Mouse (Mus musculus) intestine, postnatal 0 days (tissue): ENCODE measurements around the gene Edrf1. TPM values are rescaled to one million over a fixed set of nuclear protein-coding genes. Genes with fewer than 3 reads are reported as not detected.

ENCODE experiments used
- ATAC-seq: fragments of 200-750 bp; cut with Nextera tagmentation; 2 replicates; pipeline ENCODE4 v1.8.0; 2017; ENCODE audit warnings: mild to moderate bottlenecking, moderate TSS enrichment, moderate library complexity
- H3K27ac ChIP-seq: fragments of 300-500 bp; sonication (generic); 2 replicates; pipeline ENCODE4 v1.5.1; 2014; ENCODE audit warnings: mild to moderate bottlenecking, low read depth, low read length, moderate library complexity
- H3K27me3 ChIP-seq: fragments of 300-500 bp; sonication (generic); replicated peaks from 2 replicates; pipeline ENCODE4 v1.6.1; 2014; ENCODE audit warnings: low read length, mixed read lengths; ENCODE audit not compliant: control insufficient read depth, insufficient read depth
- H3K36me3 ChIP-seq: fragments of 300-500 bp; sonication (generic); 2 replicates; pipeline ENCODE4 v1.6.1; 2014; ENCODE audit warnings: mild to moderate bottlenecking, moderate library complexity; ENCODE audit not compliant: control insufficient read depth, insufficient read depth
- H3K4me1 ChIP-seq: fragments of 300-500 bp; sonication (generic); replicated peaks from 2 replicates; pipeline ENCODE4 v1.6.1; 2014; ENCODE audit warnings: antibody characterized with exemption, low read length, mixed read lengths; ENCODE audit not compliant: control insufficient read depth, insufficient read depth
- H3K4me2 ChIP-seq: fragments of 300-500 bp; sonication (generic); replicated peaks from 2 replicates; pipeline ENCODE4 v1.6.1; 2014; ENCODE audit warnings: low read depth, mild to moderate bottlenecking, moderate library complexity
- H3K4me3 ChIP-seq: fragments of 300-500 bp; sonication (generic); 2 replicates; pipeline ENCODE4 v1.5.1; 2014; ENCODE audit warnings: low read depth, low read length
- H3K9ac ChIP-seq: fragments of 300-500 bp; sonication (generic); 2 replicates; pipeline ENCODE4 v1.6.1; 2014; ENCODE audit warnings: mild to moderate bottlenecking, low read depth, low read length
- H3K9me3 ChIP-seq: fragments of 300-500 bp; sonication (generic); 2 replicates; pipeline ENCODE4 v1.6.1; 2016; ENCODE audit warnings: mixed run types; ENCODE audit not compliant: control insufficient read depth
- CTCF ChIP-seq: sonication (generic); IDR thresholded peaks from 2 replicates; pipeline ENCODE4 v1.5.1; 2016; ENCODE audit warnings: low read depth, mild to moderate bottlenecking, control low read depth, antibody characterized with exemption, moderate library complexity
- WGBS: fragments of 180-500 bp; shearing (Covaris S2); extraction: QIAGEN DNeasy Blood & Tissue Kit; methylation state at CpG from one replicate; pipeline ENCODE4 v1.1.7; 2014; 5-methylcytosine and 5-hydroxymethylcytosine counted together
- polyA plus RNA-seq: library from polyadenylated mRNA; unstranded; fragments of >200 nt; fragmentation: Nextera tagmentation; extraction: Ambion mirVana; gene quantifications from 2 replicates; pipeline ENCODE4 v1.2.1, GENCODE M21; 2015

Edrf1 gene
- polyA plus RNA-seq, 1 experiment from 2014 or later, result 6.1 TPM

GRCm38 (mm10) chr7:133638306-133638705, 963 bp downstream of the Edrf1 start:
- H3K4me2 ChIP-seq, result peak overlapping the region; percentile 82
- ATAC-seq, result no peak
- H3K9me3 ChIP-seq, result no peaks in the 10 kb centered on the region
- 5% methylated on average over 13 of the region's 13 CpGs for WGBS
- H3K27me3 ChIP-seq, result no peaks in the 10 kb centered on the region
- peak overlapping the region; percentile 94; the same call in 1 of the 2 replicates for H3K27ac ChIP-seq
- peaks cover 6% of the 10 kb centered on the region; the same call in 1 of the 2 replicates for H3K4me1 ChIP-seq
- TF ChIP-seq CTCF, result no peak
- H3K4me3 ChIP-seq, result peak overlapping the region; percentile 97
- H3K36me3 ChIP-seq, result peaks cover 25% of the 10 kb centered on the region
- peak overlapping the region; percentile 93 for H3K9ac ChIP-seq

- no peak overlapping the region for H3K27ac ChIP-seq
- H3K4me2 ChIP-seq, result peak overlapping the region; percentile 82
- ATAC-seq, result no peak
- no peak overlapping the region; the same call in 1 of the 2 replicates for H3K9ac ChIP-seq
- no peaks in the 10 kb centered on the region for H3K27me3 ChIP-seq
- H3K9me3 ChIP-seq, result no peaks in the 10 kb centered on the region
- TF ChIP-seq CTCF, result no peak
- 90% methylated on average over 13 of the region's 13 CpGs for WGBS
- H3K36me3 ChIP-seq, result peaks cover 30% of the 10 kb centered on the region
- peak overlapping the region; percentile 97; the same call in 1 of the 2 replicates for H3K4me3 ChIP-seq
- H3K4me1 ChIP-seq, result peaks cover 6% of the 10 kb centered on the region; the same call in 1 of the 2 replicates
These were observed 1.5 kb downstream of the Edrf1 start for GRCm38 (mm10) chr7:133638821-133639220.

DNA sequence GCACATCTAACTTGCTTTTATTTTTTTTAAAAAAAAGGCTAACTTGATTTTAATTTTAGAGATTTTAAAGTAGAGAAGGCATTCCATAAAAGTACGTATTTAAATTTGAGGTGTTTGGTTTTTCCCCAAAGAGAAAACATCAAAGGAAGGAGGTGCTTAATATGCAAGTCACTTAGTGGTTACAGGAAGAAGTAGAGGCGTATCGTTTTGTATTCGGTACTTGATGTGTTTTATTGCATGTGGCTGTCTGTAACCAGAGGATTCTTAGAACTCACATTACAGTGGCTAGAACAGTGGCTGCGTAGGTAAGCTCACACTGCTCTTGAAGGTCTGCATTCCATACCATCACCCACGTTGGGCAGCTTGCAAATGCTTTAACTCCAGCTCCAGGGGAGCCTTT, 8.4 kb downstream of the Edrf1 start:
- WGBS, result 96% methylated on average over 6 of the region's 6 CpGs
- peaks cover 76% of the 10 kb centered on the region for H3K36me3 ChIP-seq
- no peak for ATAC-seq
- H3K4me1 ChIP-seq, result no peaks in the 10 kb centered on the region
- H3K27me3 ChIP-seq, result no peaks in the 10 kb centered on the region
- no peaks in the 10 kb centered on the region for H3K9me3 ChIP-seq
- no peak overlapping the region for H3K4me3 ChIP-seq
- H3K27ac ChIP-seq, result no peak overlapping the region
- TF ChIP-seq CTCF, result no peak
- H3K9ac ChIP-seq, result no peak overlapping the region
- no peak overlapping the region for H3K4me2 ChIP-seq

GRCm38 (mm10) chr7:133662467-133662866, 25.1 kb downstream of the Edrf1 start:
- ATAC-seq, result no peak
- Histone ChIP-seq H3K4me3 (no peak overlapping the region), H3K4me1 (no peaks in the 10 kb centered on the region), H3K9ac (no peak overlapping the region), H3K4me2 (no peak overlapping the region), H3K27ac (no peak overlapping the region), H3K27me3 (no peaks in the 10 kb centered on the region), H3K9me3 (no peaks in the 10 kb centered on the region), H3K36me3 (peaks cover 84% of the 10 kb centered on the region)
- no peak for TF ChIP-seq CTCF
- WGBS, result 81% methylated on average over 1 of the region's 1 CpGs

- H3K9ac ChIP-seq, result no peak overlapping the region
- H3K4me3 ChIP-seq, result no peak overlapping the region
- H3K4me1 ChIP-seq, result no peaks in the 10 kb centered on the region
- peak; percentile 69 for TF ChIP-seq CTCF
- peaks cover 74% of the 10 kb centered on the region for H3K36me3 ChIP-seq
- no peak overlapping the region for H3K4me2 ChIP-seq
- no peaks in the 10 kb centered on the region for H3K27me3 ChIP-seq
- H3K27ac ChIP-seq, result no peak overlapping the region
- H3K9me3 ChIP-seq, result no peaks in the 10 kb centered on the region
- no peak for ATAC-seq
- WGBS, result 85% methylated on average over 1 of the region's 1 CpGs
These were observed 31.7 kb downstream of the Edrf1 start for GRCm38 (mm10) chr7:133669071-133669470.

GRCm38 (mm10) chr7:133669946-133670345, 32.6 kb downstream of the Edrf1 start:
- no peak for ATAC-seq
- WGBS, result 90% methylated on average over 9 of the region's 9 CpGs

GRCm38 (mm10) chr7:133670846-133671245, 33.5 kb downstream of the Edrf1 start:
- H3K27ac ChIP-seq, result no peak overlapping the region
- no peaks in the 10 kb centered on the region for H3K27me3 ChIP-seq
- no peaks in the 10 kb centered on the region for H3K9me3 ChIP-seq
- no peak overlapping the region for H3K9ac ChIP-seq
- 86% methylated on average over 3 of the region's 3 CpGs for WGBS
- H3K4me1 ChIP-seq, result no peaks in the 10 kb centered on the region
- no peak for TF ChIP-seq CTCF
- H3K4me3 ChIP-seq, result no peak overlapping the region
- no peak for ATAC-seq
- no peak overlapping the region for H3K4me2 ChIP-seq
- H3K36me3 ChIP-seq, result peaks cover 62% of the 10 kb centered on the region

More at GRCm38 (mm10) chr7:133669946-133670345, 32.6 kb downstream of the Edrf1 start:
- H3K9ac ChIP-seq, result no peak overlapping the region
- peaks cover 66% of the 10 kb centered on the region for H3K36me3 ChIP-seq
- H3K4me3 ChIP-seq, result no peak overlapping the region
- no peaks in the 10 kb centered on the region for H3K27me3 ChIP-seq
- H3K9me3 ChIP-seq, result no peaks in the 10 kb centered on the region
- H3K27ac ChIP-seq, result no peak overlapping the region
- no peak for TF ChIP-seq CTCF
- no peaks in the 10 kb centered on the region for H3K4me1 ChIP-seq
- no peak overlapping the region for H3K4me2 ChIP-seq
